Mouse (Mus musculus): ENCODE measurements at regions not wholly inside any gene's neighbourhood (a gene's known extent, or its start where the extent isn't known, plus 50 kb on each side); places are given as distances from the start of the nearest gene placed in this dataset.

DNA sequence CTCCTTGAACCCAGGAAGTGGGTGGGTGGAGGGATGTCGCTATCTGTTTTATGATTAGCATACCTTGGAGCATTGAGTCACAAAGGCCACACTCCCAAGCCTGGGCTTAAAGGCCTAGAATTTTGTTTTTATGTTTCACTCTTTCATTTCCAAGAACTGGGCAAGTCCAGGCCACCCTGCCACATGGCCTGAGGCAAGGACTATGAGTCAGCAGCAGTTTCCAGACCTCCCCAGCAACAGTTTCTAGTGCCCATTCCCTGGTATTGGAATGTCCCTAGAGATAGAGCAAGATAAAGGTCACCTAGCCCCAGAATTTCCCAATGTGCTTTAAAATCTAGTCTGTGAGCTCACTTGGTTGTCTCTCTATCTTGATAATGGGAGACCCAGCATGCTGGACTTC is 178.0 kb downstream of the Samd5 start:
- in situ Hi-C loops (cut with MboI; ENCODE audit: low pct_unique_long_range_greater_than_20kb in 1 of 2, low sequenced_read_pairs in 2 of 2, unreplicated experiment in 1 of 2): no loop called here

DNA sequence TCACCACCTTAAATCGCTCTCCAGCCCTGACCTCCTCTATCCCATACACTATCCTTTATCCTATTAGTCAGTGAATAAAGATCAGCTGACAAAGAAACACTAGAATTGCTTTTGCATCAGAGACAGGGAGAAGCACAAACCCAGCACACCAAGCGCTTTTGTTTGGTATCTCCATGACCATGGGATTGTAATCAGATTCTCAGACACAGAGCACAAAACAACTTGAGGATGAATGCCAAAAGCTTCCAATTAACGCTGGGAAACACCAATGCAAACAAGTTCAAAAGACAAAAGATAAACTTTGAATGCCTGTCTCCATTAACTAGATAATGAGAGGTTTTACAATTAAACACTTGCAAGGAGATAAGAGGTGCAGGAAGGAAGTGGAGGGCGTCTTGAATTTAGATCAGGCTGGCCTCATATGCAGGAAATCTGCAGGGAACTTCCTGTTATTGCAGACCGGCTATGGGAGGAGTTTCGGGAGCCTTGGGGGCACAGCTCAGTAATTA is 179.8 kb downstream of the Samd5 start:
- in situ Hi-C loops (cut with MboI; ENCODE audit: low pct_unique_long_range_greater_than_20kb in 1 of 2, low sequenced_read_pairs in 2 of 2, unreplicated experiment in 1 of 2): no loop called here

DNA sequence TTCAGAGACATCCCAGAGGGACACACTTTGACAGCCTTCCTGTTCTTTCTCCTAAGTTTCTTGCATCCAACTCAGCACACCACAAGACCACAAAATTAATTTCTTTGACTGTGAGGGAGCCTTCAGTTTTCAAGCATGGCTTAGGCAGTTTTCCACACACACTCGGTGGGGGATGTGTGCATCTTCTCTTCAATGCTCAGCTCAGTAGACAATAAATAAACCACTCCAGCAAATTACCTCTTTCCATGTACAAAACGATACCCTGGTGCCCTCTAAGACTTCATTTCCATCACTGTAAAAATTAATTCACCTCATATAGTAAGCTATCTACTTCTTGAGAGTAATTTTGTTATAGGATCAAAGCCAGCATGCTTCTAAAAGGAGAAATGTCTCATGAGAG is 184.6 kb downstream of the Samd5 start:
- in situ Hi-C loops (cut with MboI; ENCODE audit: low pct_unique_long_range_greater_than_20kb in 1 of 2, low sequenced_read_pairs in 2 of 2, unreplicated experiment in 1 of 2): no loop called here

DNA sequence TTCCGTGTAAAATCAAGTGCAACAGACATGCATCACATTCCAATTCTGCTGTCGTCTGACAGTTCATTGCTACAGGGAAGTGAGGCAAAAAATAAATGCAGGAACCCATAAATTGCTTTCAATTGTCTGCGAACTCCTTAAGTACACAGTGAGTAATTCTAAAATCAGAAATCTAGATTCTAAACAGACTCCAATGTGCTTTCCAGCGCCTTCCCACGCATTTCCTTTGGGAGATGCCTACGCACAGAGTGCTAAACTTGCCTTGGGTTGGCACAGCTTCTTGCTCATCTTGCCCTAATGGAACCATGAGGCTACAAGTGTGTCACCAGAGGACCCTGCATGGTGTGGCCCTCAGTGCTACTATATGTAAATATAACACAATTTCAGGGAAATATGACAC is 212.6 kb downstream of the Samd5 start:
- in situ Hi-C loops (cut with MboI; ENCODE audit: low pct_unique_long_range_greater_than_20kb in 1 of 2, low sequenced_read_pairs in 2 of 2, unreplicated experiment in 1 of 2): no loop called here

DNA sequence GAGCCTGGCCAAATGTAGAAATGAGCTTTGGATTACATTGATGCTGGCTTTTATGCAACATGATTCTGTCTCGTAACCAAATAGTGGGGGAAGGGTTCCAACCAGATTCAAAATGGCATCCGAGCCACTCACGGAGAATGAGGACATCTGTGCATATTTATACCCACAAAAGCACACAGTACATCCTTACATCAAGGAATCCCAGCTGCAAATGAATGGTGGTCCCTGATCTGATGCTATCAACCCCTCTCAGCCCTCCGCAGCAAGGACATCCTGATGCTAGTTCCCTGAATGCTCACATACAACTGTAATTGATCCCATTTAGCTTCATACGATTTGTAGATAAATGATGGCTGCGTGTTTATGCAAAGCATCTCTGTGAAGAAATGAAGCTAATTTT is 215.9 kb downstream of the Samd5 start:
- in situ Hi-C loops (cut with MboI; ENCODE audit: low pct_unique_long_range_greater_than_20kb in 1 of 2, low sequenced_read_pairs in 2 of 2, unreplicated experiment in 1 of 2): no loop called here

DNA sequence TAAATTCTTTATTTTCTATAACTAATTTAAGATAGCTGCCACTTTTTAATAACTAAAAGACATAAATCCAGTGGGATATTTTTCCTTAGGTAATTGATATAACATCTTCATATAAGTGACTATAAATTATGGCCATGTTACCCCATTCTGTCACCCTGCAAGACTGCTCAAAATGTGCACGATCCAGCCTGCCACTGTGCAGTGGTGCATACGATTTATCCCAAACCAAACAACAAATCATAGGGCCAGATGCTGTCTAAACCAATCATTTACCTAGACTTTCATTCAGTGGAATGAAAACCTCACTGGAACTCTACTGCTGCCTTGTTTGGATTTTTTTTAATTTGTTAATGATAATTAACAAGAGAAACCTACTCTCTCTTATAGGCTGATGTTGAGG is 216.5 kb downstream of the Samd5 start:
- in situ Hi-C loops (cut with MboI; ENCODE audit: low pct_unique_long_range_greater_than_20kb in 1 of 2, low sequenced_read_pairs in 2 of 2, unreplicated experiment in 1 of 2): no loop called here

DNA sequence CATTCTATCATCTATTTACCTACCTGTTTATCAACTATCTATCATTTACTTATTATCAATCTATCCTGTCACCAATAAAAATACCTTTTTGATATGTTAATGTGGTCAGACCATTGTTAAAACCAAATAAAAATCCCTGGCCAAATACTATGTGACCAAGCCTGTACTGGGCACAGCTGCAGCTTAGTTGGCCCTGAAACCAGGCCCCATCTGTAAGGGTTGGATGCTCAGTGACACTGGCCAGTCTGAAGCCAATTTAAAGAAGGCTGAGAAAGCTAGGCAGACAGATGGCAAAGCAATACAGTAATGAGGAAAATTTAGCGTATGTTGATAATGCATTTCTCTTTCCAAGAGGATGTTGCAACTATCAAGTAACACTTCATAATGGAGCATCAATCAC is 217.8 kb downstream of the Samd5 start:
- in situ Hi-C loops (cut with MboI; ENCODE audit: low pct_unique_long_range_greater_than_20kb in 1 of 2, low sequenced_read_pairs in 2 of 2, unreplicated experiment in 1 of 2): no loop called here

DNA sequence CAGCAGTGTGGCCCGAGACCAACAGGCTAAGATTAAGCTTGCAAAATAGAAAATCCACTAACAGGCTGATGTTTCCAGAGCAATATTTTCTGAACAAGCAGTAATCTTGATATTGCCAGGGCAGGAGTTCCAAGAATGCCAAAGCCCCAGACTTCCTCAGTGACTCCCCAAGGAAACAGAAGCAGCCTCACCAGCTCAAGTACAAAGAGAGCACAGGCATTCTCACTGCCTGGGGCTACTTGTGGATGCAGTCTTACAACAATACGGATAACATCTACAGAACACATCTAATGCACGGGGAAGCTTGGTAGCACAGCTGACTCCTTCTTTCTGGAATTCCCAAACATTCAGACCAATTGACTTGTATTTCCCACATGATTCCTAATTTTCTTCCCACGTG is 235.9 kb downstream of the Samd5 start:
- in situ Hi-C loops (cut with MboI; ENCODE audit: low pct_unique_long_range_greater_than_20kb in 1 of 2, low sequenced_read_pairs in 2 of 2, unreplicated experiment in 1 of 2): no loop called here

DNA sequence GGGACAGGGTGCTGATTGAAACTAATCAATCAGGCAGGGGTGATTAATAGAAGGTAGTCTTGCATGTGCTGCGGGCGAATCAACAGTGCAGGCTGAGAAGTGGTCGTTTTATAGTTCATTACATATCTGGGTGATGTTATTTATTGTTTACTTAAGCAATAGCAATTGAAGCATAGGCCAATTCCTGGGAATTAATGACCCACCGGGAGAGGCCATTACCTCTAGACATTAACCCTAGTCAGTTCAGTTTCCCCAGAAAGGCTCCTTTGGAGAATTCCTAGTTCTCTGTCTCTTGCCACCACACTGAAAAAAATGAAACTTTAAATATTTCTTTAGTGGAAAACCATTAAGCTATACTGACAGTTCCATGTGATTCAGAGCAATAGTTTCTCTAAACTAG is 236.6 kb downstream of the Samd5 start:
- in situ Hi-C loops (cut with MboI; ENCODE audit: low pct_unique_long_range_greater_than_20kb in 1 of 2, low sequenced_read_pairs in 2 of 2, unreplicated experiment in 1 of 2): no loop called here

DNA sequence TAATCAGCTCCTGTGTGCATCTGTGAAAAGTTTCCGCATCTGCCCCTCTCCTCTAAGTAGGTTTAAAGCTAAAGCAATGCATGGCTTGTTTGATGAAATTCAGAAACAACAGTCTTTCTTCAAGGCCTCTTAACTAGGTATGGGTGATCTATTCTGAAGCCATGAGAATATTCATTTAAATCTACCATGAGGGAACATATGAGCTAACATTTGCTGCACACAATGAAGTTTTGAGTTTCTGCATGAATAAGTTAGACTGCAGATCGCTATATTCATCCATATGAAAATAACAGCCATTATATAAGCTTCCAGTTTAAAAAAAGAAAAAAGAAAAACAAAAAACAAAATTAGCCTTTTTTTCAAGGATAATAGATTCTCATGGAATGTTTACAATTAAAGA is 245.9 kb downstream of the Samd5 start:
- in situ Hi-C loops (cut with MboI; ENCODE audit: low pct_unique_long_range_greater_than_20kb in 1 of 2, low sequenced_read_pairs in 2 of 2, unreplicated experiment in 1 of 2): no loop called here

DNA sequence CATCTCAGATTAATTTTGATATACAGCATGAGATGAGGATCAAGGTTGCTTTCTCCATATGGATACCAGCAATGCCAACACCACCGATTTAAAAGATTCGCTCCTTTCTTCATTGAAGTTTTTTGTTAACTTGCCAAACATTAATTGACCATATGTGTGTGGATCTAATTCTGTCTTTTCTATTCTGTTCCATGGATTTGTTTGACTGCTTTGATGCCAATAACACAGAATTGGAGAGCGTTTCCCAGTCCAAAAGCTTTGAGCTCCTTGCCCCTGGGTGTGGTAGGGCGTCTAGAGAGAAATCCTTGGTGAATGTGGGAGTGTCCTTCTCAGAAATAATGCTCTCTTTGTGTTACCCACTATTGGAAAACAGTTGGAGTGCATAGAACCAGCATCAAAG is 254.3 kb downstream of the Samd5 start:
- in situ Hi-C loops (cut with MboI; ENCODE audit: low pct_unique_long_range_greater_than_20kb in 1 of 2, low sequenced_read_pairs in 2 of 2, unreplicated experiment in 1 of 2): no loop called here

DNA sequence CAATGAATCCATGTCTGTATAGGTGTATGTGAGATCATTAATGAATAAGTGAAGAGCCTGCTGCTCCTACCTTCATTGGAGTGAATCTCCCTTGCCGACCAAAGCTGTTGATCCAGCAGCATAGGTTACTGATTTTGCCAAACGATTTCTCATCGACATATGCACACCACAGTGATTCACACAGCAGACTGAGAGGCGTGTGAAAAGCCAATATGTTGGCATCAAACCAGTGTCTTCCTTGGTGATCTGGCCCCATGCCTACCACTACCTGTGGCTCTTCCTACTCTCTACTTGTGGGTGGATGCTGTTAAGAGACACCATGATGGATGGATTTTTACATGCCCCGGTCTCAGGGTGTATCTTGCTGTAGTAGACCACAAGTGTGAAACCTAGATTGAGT is 258.3 kb downstream of the Samd5 start:
- in situ Hi-C loops (cut with MboI; ENCODE audit: low pct_unique_long_range_greater_than_20kb in 1 of 2, low sequenced_read_pairs in 2 of 2, unreplicated experiment in 1 of 2): no loop called here

DNA sequence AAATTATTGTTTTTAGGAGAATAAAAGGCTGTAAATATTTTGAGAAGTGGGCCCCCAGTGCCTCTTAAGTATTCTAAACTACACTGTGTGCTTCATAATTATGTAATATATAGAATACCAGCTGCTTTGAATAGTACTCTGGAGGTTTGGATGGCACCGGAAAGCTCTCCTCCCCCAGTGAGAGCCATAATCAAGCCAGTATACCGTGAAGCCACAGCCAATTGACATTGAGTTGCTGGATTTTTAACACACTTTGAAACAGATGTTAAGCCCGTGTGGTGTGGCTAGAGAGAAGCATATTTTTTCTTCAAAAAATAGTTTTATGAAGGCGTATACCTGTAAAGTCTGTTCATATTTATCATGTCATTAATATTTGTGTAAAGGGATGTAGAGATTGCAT is 268.9 kb downstream of the Samd5 start:
- in situ Hi-C loops (cut with MboI; ENCODE audit: low pct_unique_long_range_greater_than_20kb in 1 of 2, low sequenced_read_pairs in 2 of 2, unreplicated experiment in 1 of 2): no loop called here

DNA sequence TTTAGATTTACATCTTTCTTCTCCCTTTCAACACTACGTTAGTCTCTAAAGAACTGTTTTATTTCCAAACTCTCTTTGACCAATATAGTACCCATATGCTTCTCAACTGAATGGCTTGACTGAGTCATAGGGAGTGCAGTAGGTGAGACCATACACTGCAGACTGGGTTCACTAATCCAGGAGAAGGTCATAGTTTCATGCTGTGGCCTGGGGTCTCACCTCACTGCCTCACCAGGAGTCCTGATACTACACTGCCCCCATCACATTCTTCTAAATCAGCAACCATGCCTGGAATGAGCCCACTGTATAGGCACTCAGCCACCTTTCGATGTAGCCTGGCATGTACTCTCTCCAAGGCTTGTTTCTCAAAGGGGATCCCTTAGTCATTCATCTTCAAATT is 269.6 kb downstream of the Samd5 start:
- in situ Hi-C loops (cut with MboI; ENCODE audit: low pct_unique_long_range_greater_than_20kb in 1 of 2, low sequenced_read_pairs in 2 of 2, unreplicated experiment in 1 of 2): no loop called here

DNA sequence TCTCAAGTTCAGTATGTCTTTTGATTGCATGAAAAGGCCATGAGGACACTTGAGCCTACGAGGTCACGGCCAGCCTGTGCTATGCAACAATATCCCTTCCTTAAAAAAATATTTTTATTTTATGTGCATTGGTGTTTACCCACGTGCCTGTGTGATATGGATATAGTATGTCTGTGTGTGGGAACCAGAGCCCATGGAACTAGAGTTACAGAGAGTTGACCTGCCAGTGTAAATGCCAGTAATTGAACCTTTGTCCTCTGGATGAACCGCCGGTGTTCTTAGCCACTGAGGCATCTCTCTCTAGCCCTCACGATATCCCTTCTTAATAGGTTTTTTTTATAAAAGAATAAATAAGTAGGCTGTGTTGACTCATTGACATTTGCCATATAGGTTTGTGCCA is 270.0 kb downstream of the Samd5 start:
- in situ Hi-C loops (cut with MboI; ENCODE audit: low pct_unique_long_range_greater_than_20kb in 1 of 2, low sequenced_read_pairs in 2 of 2, unreplicated experiment in 1 of 2): no loop called here

DNA sequence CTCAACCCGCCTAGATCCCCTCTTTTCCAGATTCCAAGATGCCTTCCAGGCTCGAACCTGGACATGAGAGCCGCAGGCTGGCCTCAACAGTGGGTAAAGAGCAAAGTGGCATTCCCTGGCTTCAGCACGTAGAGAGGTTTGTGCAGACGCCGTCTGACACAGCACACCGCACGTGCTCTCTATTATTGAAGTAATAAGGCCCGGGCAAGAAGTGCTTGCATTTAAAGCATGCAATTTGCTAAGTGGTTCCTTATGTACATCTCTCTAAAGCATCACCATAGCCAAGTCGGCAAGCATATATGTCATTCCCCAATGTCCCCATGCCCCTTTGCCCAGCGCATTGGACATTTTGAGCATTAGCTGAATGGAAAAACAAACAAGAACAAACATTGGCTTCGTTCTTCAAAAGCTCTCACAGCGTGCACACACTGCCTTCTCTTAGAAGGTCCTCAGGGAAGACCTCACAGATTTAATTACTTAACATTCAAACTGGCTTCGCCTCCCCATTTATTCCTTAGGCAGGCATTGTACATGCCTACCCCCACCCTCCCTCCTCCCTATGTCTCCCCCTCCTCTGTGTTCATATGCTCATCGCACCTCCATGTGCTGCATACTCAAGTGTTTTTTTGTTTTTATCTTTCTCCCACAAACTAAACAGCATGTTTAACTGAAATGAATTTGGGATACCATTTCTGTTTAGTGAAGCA is 273.9 kb downstream of the Samd5 start:
- in situ Hi-C loops (cut with MboI; ENCODE audit: low pct_unique_long_range_greater_than_20kb in 1 of 2, low sequenced_read_pairs in 2 of 2, unreplicated experiment in 1 of 2): no loop called here

DNA sequence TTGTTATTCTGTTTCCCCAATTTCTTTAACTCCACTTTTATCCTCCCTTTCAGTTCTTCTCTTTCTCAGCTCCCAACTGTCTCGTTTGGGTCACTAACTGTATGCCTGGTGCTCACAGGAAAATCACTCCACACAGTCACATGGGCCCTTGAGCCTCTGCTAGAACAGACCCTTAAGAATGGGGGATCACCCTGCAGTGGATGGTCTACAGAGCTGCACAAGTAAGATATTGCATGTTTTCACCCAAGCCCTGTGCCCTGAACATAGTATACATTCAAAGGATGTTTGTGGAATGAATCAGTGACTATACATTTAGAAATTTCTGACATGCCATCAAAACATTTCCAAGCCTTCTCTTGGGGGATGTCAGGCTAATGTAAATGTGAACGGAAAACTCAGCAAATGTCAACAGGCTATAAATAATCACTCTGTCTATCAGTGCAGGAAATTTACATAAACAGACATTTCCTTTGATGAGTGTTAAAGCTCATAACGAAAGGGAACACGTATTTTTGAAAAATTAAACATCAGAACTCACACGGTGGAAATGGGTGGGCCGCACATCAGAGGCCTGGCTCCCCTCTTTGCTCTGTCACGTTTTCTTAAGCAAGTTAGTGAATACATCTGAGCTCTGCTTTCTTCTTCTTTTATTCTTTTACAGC is 297.4 kb downstream of the Samd5 start:
- in situ Hi-C loops (cut with MboI; ENCODE audit: low pct_unique_long_range_greater_than_20kb in 1 of 2, low sequenced_read_pairs in 2 of 2, unreplicated experiment in 1 of 2): no loop called here

DNA sequence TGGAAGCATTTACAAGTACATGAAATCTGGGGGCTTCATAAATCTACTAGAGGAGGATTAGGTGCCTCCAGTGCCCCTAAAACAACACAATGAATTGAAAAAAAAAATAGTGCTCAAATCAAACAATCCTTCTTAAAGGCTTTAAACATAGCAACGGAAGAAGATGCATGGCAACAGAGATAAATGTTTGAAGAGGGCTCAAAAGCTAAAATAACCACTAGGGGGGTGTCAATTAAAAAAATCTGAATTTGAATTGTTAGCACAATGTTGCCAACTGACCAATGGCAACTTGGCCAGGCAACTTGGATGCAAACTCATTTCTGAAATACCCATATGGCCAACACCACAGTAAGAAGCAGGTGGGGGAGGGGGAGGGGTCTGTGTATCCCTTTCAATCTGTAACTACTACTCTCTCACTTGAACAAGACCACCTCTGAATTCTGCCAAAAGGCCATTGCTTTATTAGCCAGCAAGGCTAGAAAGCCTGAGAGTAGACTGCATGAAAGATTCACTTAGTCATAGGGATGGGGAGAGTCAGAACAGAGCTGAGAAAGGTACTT is 312.6 kb downstream of the Samd5 start:
- in situ Hi-C loops (cut with MboI; ENCODE audit: low pct_unique_long_range_greater_than_20kb in 1 of 2, low sequenced_read_pairs in 2 of 2, unreplicated experiment in 1 of 2): no loop called here

DNA sequence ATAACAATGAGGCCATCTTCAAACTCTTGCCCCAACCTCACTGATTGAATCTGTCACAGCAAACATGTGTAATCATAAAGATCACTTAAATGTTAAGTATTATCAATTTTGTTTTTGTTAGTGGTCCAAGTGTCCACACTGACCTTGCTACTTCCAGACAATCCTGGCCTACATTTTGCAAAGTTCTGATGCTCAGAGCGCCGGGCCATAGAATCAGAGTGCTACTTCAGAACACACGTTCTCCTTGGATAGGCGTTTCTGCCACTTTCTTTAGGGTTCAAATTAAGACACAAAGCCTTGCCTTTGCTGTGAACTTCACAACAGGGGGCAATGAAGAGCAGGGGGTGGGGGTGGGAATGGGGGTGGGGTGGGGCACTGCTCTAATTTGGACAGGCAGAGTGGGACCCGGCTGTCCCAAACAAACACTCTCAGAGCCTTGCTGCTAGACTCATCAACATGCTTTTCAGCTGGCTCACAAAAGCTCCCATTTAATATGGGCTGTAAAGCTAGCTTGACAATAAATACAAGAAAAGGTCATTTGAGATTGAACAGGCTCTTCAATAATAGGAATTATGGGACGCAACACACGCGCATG is 336.7 kb downstream of the Samd5 start:
- in situ Hi-C loops (cut with MboI; ENCODE audit: low pct_unique_long_range_greater_than_20kb in 1 of 2, low sequenced_read_pairs in 2 of 2, unreplicated experiment in 1 of 2): no loop called here

All from mouse embryonic stem cell (cell line).